Mouse (Mus musculus) heart, embryonic 15.5 days (tissue): ENCODE data around the gene Gm12216. TPM values are rescaled to one million over a fixed set of nuclear protein-coding genes. Genes with fewer than 3 reads are reported as not detected.

Experiments used
- ATAC-seq: fragments of 200-750 bp; cut with Nextera tagmentation; replicated peaks from 2 replicates; pipeline ENCODE4 v1.8.0; 2017; ENCODE audit warnings: low read depth, moderate TSS enrichment; ENCODE audit not compliant: insufficient number of reproducible peaks, insufficient read depth, low FRiP score
- H3K27ac ChIP-seq: fragments of 300-500 bp; sonication (generic); 2 replicates; pipeline ENCODE4 v1.5.1; 2015; ENCODE audit warnings: mild to moderate bottlenecking, inconsistent platforms
- H3K27me3 ChIP-seq: fragments of 300-500 bp; sonication (generic); 2 replicates; pipeline ENCODE4 v1.6.1; 2015; ENCODE audit warnings: inconsistent platforms
- H3K36me3 ChIP-seq: fragments of 300-500 bp; sonication (generic); 2 replicates; pipeline ENCODE4 v1.6.1; 2015; ENCODE audit warnings: mild to moderate bottlenecking, inconsistent platforms
- H3K4me1 ChIP-seq: fragments of 300-500 bp; sonication (generic); replicated peaks from 2 replicates; pipeline ENCODE4 v1.6.1; 2015; ENCODE audit warnings: inconsistent platforms
- H3K4me2 ChIP-seq: fragments of 300-500 bp; sonication (generic); 2 replicates; pipeline ENCODE4 v1.6.1; 2015; ENCODE audit warnings: inconsistent platforms, mild to moderate bottlenecking, moderate library complexity
- H3K4me3 ChIP-seq: fragments of 300-500 bp; sonication (generic); 2 replicates; pipeline ENCODE4 v1.5.1; 2015; ENCODE audit warnings: mild to moderate bottlenecking, inconsistent platforms
- H3K9ac ChIP-seq: fragments of 300-500 bp; sonication (generic); 2 replicates; pipeline ENCODE4 v1.6.1; 2015; ENCODE audit warnings: mild to moderate bottlenecking, inconsistent platforms
- H3K9me3 ChIP-seq: fragments of 300-500 bp; sonication (generic); replicated peaks from 2 replicates; pipeline ENCODE4 v1.6.1; 2016; ENCODE audit warnings: inconsistent platforms
- WGBS: fragments of 180-500 bp; shearing (Covaris S2); methylation state at CpG from one replicate; pipeline ENCODE4 v1.1.7; 2015; ENCODE audit warnings: mixed read lengths; 5-methylcytosine and 5-hydroxymethylcytosine counted together
- microRNA-seq: library from miRNA; unstranded; fragments of <30 nt; microRNA quantifications from one replicate; pipeline ENCODE4, GENCODE M21; 2016
- polyA plus RNA-seq: library from polyadenylated mRNA; unstranded; fragments of >200 nt; fragmentation: Nextera tagmentation; extraction: Ambion mirVana; gene quantifications from 2 replicates; pipeline ENCODE4 v1.2.1, GENCODE M21; 2015

Gm12216 gene
- polyA plus RNA-seq, 1 experiment from 2014 or later = 0.74 TPM

- no peaks in the 10 kb centered on the region for H3K9me3 ChIP-seq
- no peak overlapping the region for H3K4me3 ChIP-seq
- no peaks in the 10 kb centered on the region for H3K27me3 ChIP-seq
- no peak overlapping the region for H3K4me2 ChIP-seq
- no peaks in the 10 kb centered on the region for H3K36me3 ChIP-seq
- ATAC-seq = no peak
- 83% methylated on average over 7 of the region's 7 CpGs for WGBS
- H3K9ac ChIP-seq = no peak overlapping the region
- H3K27ac ChIP-seq = no peak overlapping the region
- no peaks in the 10 kb centered on the region for H3K4me1 ChIP-seq
Observed at GRCm38 (mm10) chr11:53733824-53734223, 125.2 kb downstream of the Gm12216 start.

Small RNA genes within 50 kb of the gene (microRNA-seq; reads per million reads assigned to microRNA genes)
- gene Mir7671 = not detected

Other genes with a start within 250 kb of the Gm12216 start
- gene Il4, start 240.6 kb downstream of the Gm12216 start, polyA plus RNA-seq = 0.33 and 0.82 TPM in 2 replicates
- gene Il13, start 224.6 kb downstream of the Gm12216 start, polyA plus RNA-seq = not detected in 2 replicates
- 17.3 and 19.5 TPM in 2 replicates for gene Rad50, start 151.9 kb downstream of the Gm12216 start, polyA plus RNA-seq
- not detected in 2 replicates for gene Il5, start 138.5 kb downstream of the Gm12216 start, polyA plus RNA-seq
- 10.2 and 24.9 TPM in 2 replicates for gene Irf1, start 89.2 kb downstream of the Gm12216 start, polyA plus RNA-seq
- gene Gm17334, start 86.1 kb downstream of the Gm12216 start, polyA plus RNA-seq = 0.15 TPM in 1 of 2 replicates, not detected in the other
- gene Slc22a5, start 32.4 kb upstream of the Gm12216 start, polyA plus RNA-seq = 7.3 and 8.9 TPM in 2 replicates
- gene Slc22a21, start 121.1 kb upstream of the Gm12216 start, polyA plus RNA-seq = 1.8 and 2.6 TPM in 2 replicates
- 0.83 and 1.1 TPM in 2 replicates for gene Slc22a4, start 168.8 kb upstream of the Gm12216 start, polyA plus RNA-seq
- 11.4 and 20.8 TPM in 2 replicates for gene Pdlim4, start 209.8 kb upstream of the Gm12216 start, polyA plus RNA-seq
- gene P4ha2, start 240.8 kb upstream of the Gm12216 start, polyA plus RNA-seq = 46.0 and 54.6 TPM in 2 replicates